Mouse (Mus musculus): Measurements from ENCODE around the gene Uox. TPM values are rescaled to one million over a fixed set of nuclear protein-coding genes. Genes with fewer than 3 reads are reported as not detected.

Gene Uox
- polyA plus RNA-seq, 1 experiment = not detected

DNA sequence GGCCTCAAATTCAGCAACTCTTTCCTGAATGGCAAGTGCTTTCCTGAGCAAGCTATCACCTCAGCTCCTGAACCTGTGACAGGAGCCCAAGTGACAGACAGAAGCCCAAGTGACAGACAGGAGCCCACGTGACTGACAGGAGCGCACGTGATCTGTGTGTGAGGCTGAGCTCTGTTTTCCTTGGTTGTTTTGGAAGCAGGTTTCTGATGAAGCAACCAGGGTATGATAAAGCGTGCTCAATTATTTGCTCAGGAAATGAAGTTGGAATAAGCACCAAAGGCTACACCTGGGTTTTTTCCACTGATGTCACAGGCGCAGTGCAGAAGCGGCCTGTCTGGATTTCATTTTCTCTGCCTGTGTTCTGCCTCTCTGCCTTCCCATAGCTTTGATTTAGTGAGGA, 19.3 kb downstream of the Uox start:
- no peaks in the 10 kb centered on the region for H3K27me3 ChIP-seq (ENCODE audit: control insufficient read depth, insufficient read depth, insufficient read length)
- H3ac ChIP-seq (ENCODE audit: control insufficient read depth, insufficient read length) = no peak overlapping the region

GRCm38 (mm10) chr3:146591159-146591558, 20.9 kb downstream of the Uox start:
- Histone ChIP-seq H3K4me3 (no peak overlapping the region), H3K4me2 (ENCODE audit: low read depth) (no peak overlapping the region)
- TF ChIP-seq MYOG (IDR thresholded peaks at IDR 0.05; ENCODE audit: control insufficient read depth in 1 of 3, insufficient read depth in 1 of 3, insufficient read length in 2 of 3, low read depth in 2 of 3) = no peak
- no peak for TF ChIP-seq POLR2AphosphoS2 (IDR thresholded peaks at IDR 0.05; ENCODE audit: insufficient read length, low read depth)
- TF ChIP-seq SRF (IDR thresholded peaks at IDR 0.05; ENCODE audit: control insufficient read depth, insufficient read length, low read depth) = no peak
- no peak for TF ChIP-seq TCF3 (IDR thresholded peaks at IDR 0.05; ENCODE audit: insufficient read length, low read depth)
- TF ChIP-seq CEBPB (IDR thresholded peaks at IDR 0.05; ENCODE audit: insufficient read depth, poor library complexity, severe bottlenecking) = no peak

More for the DNA sequence above, 19.3 kb downstream of the Uox start:
- TF ChIP-seq POLR2A (IDR thresholded peaks at IDR 0.05; ENCODE audit: insufficient read length, low read depth) (no peak), TCF3 (IDR thresholded peaks at IDR 0.05; ENCODE audit: insufficient read length, low read depth) (no peak), MYOD1 (IDR thresholded peaks at IDR 0.05; ENCODE audit: control insufficient read depth in 1 of 3, insufficient read length in 2 of 3, low read depth in 2 of 3) (no peak), E2F4 (IDR thresholded peaks at IDR 0.05; ENCODE audit: insufficient read depth) (no peak), CEBPB (IDR thresholded peaks at IDR 0.05; ENCODE audit: insufficient read depth, poor library complexity, severe bottlenecking) (no peak), POLR2AphosphoS2 (IDR thresholded peaks at IDR 0.05; ENCODE audit: insufficient read length, low read depth) (no peak), MYOG (IDR thresholded peaks at IDR 0.05; ENCODE audit: control insufficient read depth in 1 of 3, insufficient read depth in 1 of 3, insufficient read length in 2 of 3, low read depth in 2 of 3) (no peak), TCF12 (IDR thresholded peaks at IDR 0.05; ENCODE audit: insufficient read depth, poor library complexity, severe bottlenecking) (no peak), MAX (IDR thresholded peaks at IDR 0.05; ENCODE audit: low read depth) (no peak)
- H3K79me2 ChIP-seq (ENCODE audit: control insufficient read depth, insufficient read depth) = no peaks in the 10 kb centered on the region
- no peaks in the 10 kb centered on the region for H3K36me3 ChIP-seq (ENCODE audit: control insufficient read depth, insufficient read depth)
- no peak overlapping the region for H3K4me3 ChIP-seq
- no peak overlapping the region for H3K4me2 ChIP-seq (ENCODE audit: low read depth)

GRCm38 (mm10) chr3:146591601-146592000, 21.4 kb downstream of the Uox start:
- Histone ChIP-seq H3K27me3 (ENCODE audit: control insufficient read depth, insufficient read depth, insufficient read length) (no peaks in the 10 kb centered on the region), H3K79me2 (ENCODE audit: control insufficient read depth, insufficient read depth) (no peaks in the 10 kb centered on the region), H3K36me3 (ENCODE audit: control insufficient read depth, insufficient read depth) (no peaks in the 10 kb centered on the region), H3K4me3 (no peak overlapping the region), H3ac (ENCODE audit: control insufficient read depth, insufficient read length) (no peak overlapping the region), H3K4me2 (ENCODE audit: low read depth) (no peak overlapping the region)
- TF ChIP-seq CEBPB (IDR thresholded peaks at IDR 0.05; ENCODE audit: insufficient read depth, poor library complexity, severe bottlenecking) = no peak
- TF ChIP-seq SRF (IDR thresholded peaks at IDR 0.05; ENCODE audit: control insufficient read depth, insufficient read length, low read depth) = no peak
- TF ChIP-seq E2F4 (IDR thresholded peaks at IDR 0.05; ENCODE audit: insufficient read depth) = no peak
- TF ChIP-seq TCF12 (IDR thresholded peaks at IDR 0.05; ENCODE audit: insufficient read depth, poor library complexity, severe bottlenecking) = no peak
- no peak for TF ChIP-seq USF1 (IDR thresholded peaks at IDR 0.05; ENCODE audit: low read depth)
- no peak for TF ChIP-seq MYOG (IDR thresholded peaks at IDR 0.05; ENCODE audit: control insufficient read depth in 1 of 3, insufficient read depth in 1 of 3, insufficient read length in 2 of 3, low read depth in 2 of 3)
- no peak for TF ChIP-seq POLR2A (IDR thresholded peaks at IDR 0.05; ENCODE audit: insufficient read length, low read depth)
- no peak for TF ChIP-seq REST (IDR thresholded peaks at IDR 0.05; ENCODE audit: insufficient read depth, insufficient read length)
- no peak for TF ChIP-seq TCF3 (IDR thresholded peaks at IDR 0.05; ENCODE audit: insufficient read length, low read depth)
- TF ChIP-seq MYOD1 (IDR thresholded peaks at IDR 0.05; ENCODE audit: control insufficient read depth in 1 of 3, insufficient read length in 2 of 3, low read depth in 2 of 3) = no peak

More at GRCm38 (mm10) chr3:146591159-146591558, 20.9 kb downstream of the Uox start:
- Histone ChIP-seq H3K36me3 (ENCODE audit: control insufficient read depth, insufficient read depth) (no peaks in the 10 kb centered on the region), H3ac (ENCODE audit: control insufficient read depth, insufficient read length) (no peak overlapping the region), H3K79me2 (ENCODE audit: control insufficient read depth, insufficient read depth) (no peaks in the 10 kb centered on the region), H3K27me3 (ENCODE audit: control insufficient read depth, insufficient read depth, insufficient read length) (no peaks in the 10 kb centered on the region)

- Histone ChIP-seq H3K27me3 (ENCODE audit: control insufficient read depth, insufficient read depth, insufficient read length) (no peaks in the 10 kb centered on the region), H3K36me3 (ENCODE audit: control insufficient read depth, insufficient read depth) (no peaks in the 10 kb centered on the region), H3ac (ENCODE audit: control insufficient read depth, insufficient read length) (no peak overlapping the region), H3K4me3 (no peak overlapping the region), H3K79me2 (ENCODE audit: control insufficient read depth, insufficient read depth) (no peaks in the 10 kb centered on the region), H3K4me2 (ENCODE audit: low read depth) (no peak overlapping the region)
- TF ChIP-seq MYOD1 (IDR thresholded peaks at IDR 0.05; ENCODE audit: control insufficient read depth in 1 of 3, insufficient read length in 2 of 3, low read depth in 2 of 3) (no peak), POLR2A (IDR thresholded peaks at IDR 0.05; ENCODE audit: insufficient read length, low read depth) (no peak), CEBPB (IDR thresholded peaks at IDR 0.05; ENCODE audit: insufficient read depth, poor library complexity, severe bottlenecking) (no peak), SRF (IDR thresholded peaks at IDR 0.05; ENCODE audit: control insufficient read depth, insufficient read length, low read depth) (no peak), E2F4 (IDR thresholded peaks at IDR 0.05; ENCODE audit: insufficient read depth) (no peak), MAX (IDR thresholded peaks at IDR 0.05; ENCODE audit: low read depth) (no peak), POLR2AphosphoS2 (IDR thresholded peaks at IDR 0.05; ENCODE audit: insufficient read length, low read depth) (no peak), TCF3 (IDR thresholded peaks at IDR 0.05; ENCODE audit: insufficient read length, low read depth) (no peak)
Observed at GRCm38 (mm10) chr3:146595440-146595839, 25.2 kb downstream of the Uox start.

- Histone ChIP-seq H3K4me2 (ENCODE audit: low read depth) (no peak overlapping the region), H3K4me3 (no peak overlapping the region), H3K36me3 (ENCODE audit: control insufficient read depth, insufficient read depth) (no peaks in the 10 kb centered on the region), H3K79me2 (ENCODE audit: control insufficient read depth, insufficient read depth) (no peaks in the 10 kb centered on the region), H3ac (ENCODE audit: control insufficient read depth, insufficient read length) (no peak overlapping the region), H3K27me3 (ENCODE audit: control insufficient read depth, insufficient read depth, insufficient read length) (no peaks in the 10 kb centered on the region)
- TF ChIP-seq MYOD1 (IDR thresholded peaks at IDR 0.05; ENCODE audit: control insufficient read depth in 1 of 3, insufficient read length in 2 of 3, low read depth in 2 of 3) (no peak), CEBPB (IDR thresholded peaks at IDR 0.05; ENCODE audit: insufficient read depth, poor library complexity, severe bottlenecking) (no peak), SRF (IDR thresholded peaks at IDR 0.05; ENCODE audit: control insufficient read depth, insufficient read length, low read depth) (no peak), REST (IDR thresholded peaks at IDR 0.05; ENCODE audit: insufficient read depth, insufficient read length) (no peak), E2F4 (IDR thresholded peaks at IDR 0.05; ENCODE audit: insufficient read depth) (no peak), USF1 (IDR thresholded peaks at IDR 0.05; ENCODE audit: low read depth) (no peak), TCF12 (IDR thresholded peaks at IDR 0.05; ENCODE audit: insufficient read depth, poor library complexity, severe bottlenecking) (no peak), TCF3 (IDR thresholded peaks at IDR 0.05; ENCODE audit: insufficient read length, low read depth) (no peak), POLR2AphosphoS2 (IDR thresholded peaks at IDR 0.05; ENCODE audit: insufficient read length, low read depth) (no peak), POLR2A (IDR thresholded peaks at IDR 0.05; ENCODE audit: insufficient read length, low read depth) (no peak), MAX (IDR thresholded peaks at IDR 0.05; ENCODE audit: low read depth) (no peak), MYOG (IDR thresholded peaks at IDR 0.05; ENCODE audit: control insufficient read depth in 1 of 3, insufficient read depth in 1 of 3, insufficient read length in 2 of 3, low read depth in 2 of 3) (no peak)
Observed at GRCm38 (mm10) chr3:146596387-146596786, 26.2 kb downstream of the Uox start.
